Mouse (Mus musculus) neural tube, embryonic 10.5 days (tissue): Measurements from ENCODE around the gene Atp5c1.

ENCODE experiments used
- DNase-seq: peaks from one replicate; pipeline ENCODE4 v3.0.0-alpha.2; 2017; ENCODE audit warnings: low spot score; ENCODE audit errors: extremely low spot score

Gene Atp5c1

GRCm38 (mm10) chr2:10050878-10051277 is 29.4 kb downstream of the Atp5c1 start:
- no peak for DNase-seq

- no peak for DNase-seq
These were observed 30.9 kb downstream of the Atp5c1 start for GRCm38 (mm10) chr2:10049456-10049855.

GRCm38 (mm10) chr2:10048461-10048860 is 31.8 kb downstream of the Atp5c1 start, which contains the start of gene Taf3:
Gene Taf3 (minus strand): TSS chr2:10048596.
- peak; percentile 90 for DNase-seq

- peak; percentile 44 for DNase-seq
These were observed 32.4 kb downstream of the Atp5c1 start for GRCm38 (mm10) chr2:10047758-10048436.

- DNase-seq = no peak
These were observed 45.3 kb downstream of the Atp5c1 start for GRCm38 (mm10) chr2:10034976-10035375.

GRCm38 (mm10) chr2:10033684-10034083 is 46.6 kb downstream of the Atp5c1 start:
- no peak for DNase-seq

GRCm38 (mm10) chr2:10029755-10030154 is 50.6 kb downstream of the Atp5c1 start:
- DNase-seq = no peak

GRCm38 (mm10) chr2:10024264-10024663 is 56.0 kb downstream of the Atp5c1 start:
- DNase-seq = no peak

- DNase-seq = no peak
These were observed 59.0 kb downstream of the Atp5c1 start for GRCm38 (mm10) chr2:10021296-10021695.

- no peak for DNase-seq
These were observed 65.2 kb downstream of the Atp5c1 start for GRCm38 (mm10) chr2:10014951-10015635.

GRCm38 (mm10) chr2:10010263-10010909 is 69.9 kb downstream of the Atp5c1 start:
- DNase-seq = no peak

GRCm38 (mm10) chr2:10009671-10010254 is 70.5 kb downstream of the Atp5c1 start:
- no peak for DNase-seq

- no peak for DNase-seq
These were observed 71.7 kb downstream of the Atp5c1 start for GRCm38 (mm10) chr2:10008593-10008992.
